Mouse (Mus musculus) testis, postnatal 14 days (tissue): ENCODE data around the gene Tcf12.

Source experiments
- DNase-seq: peaks from one replicate; pipeline ENCODE4 v3.0.0; 2021; ENCODE audit warnings: low spot score

Gene Tcf12

DNA sequence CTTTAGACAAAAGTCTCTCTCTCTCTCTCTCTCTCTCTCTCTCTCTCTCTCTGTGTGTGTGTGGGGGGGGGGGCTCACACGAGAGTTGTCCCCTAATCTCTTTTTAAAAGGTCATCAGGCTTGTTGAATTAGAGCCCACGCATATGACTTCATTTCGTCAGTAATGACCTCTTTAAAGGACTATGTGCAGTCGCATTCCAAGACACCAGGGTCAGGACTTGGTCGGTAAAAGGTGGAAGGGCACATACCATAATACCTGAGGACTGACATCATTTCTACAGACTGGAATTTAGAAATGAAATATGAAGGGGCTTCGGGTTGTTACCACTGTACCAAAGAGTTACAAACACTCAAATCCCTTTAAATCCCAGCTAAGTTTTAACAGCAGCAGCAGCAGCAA is 307.6 kb downstream of the Tcf12 start:
- no peak for DNase-seq

GRCm38 (mm10) chr9:71803281-71803680 is 308.4 kb downstream of the Tcf12 start:
- no peak for DNase-seq

GRCm38 (mm10) chr9:71799598-71799997 is 312.1 kb downstream of the Tcf12 start:
- no peak for DNase-seq

GRCm38 (mm10) chr9:71798176-71798575 is 313.5 kb downstream of the Tcf12 start:
- DNase-seq = no peak
